Mouse (Mus musculus) heart, embryonic 16.5 days (tissue): ENCODE results near the gene Yrdc. TPM values are rescaled to one million over a fixed set of nuclear protein-coding genes. Genes with fewer than 3 reads are reported as not detected.
A peak's percentile ranks its signal among the peaks of the same experiment; 100 is the strongest.

Source experiments
- ATAC-seq: fragments of 200-750 bp; cut with Nextera tagmentation; replicated peaks from 2 replicates; pipeline ENCODE4 v1.8.0; 2017; ENCODE audit warnings: moderate number of reproducible peaks; ENCODE audit not compliant: insufficient read depth, low FRiP score; ENCODE audit errors: extremely low read depth
- H3K27ac ChIP-seq: fragments of 300-500 bp; sonication (generic); 2 replicates; pipeline ENCODE4 v1.5.1; 2014; ENCODE audit warnings: mild to moderate bottlenecking, low read length, control low read depth, moderate library complexity
- H3K27me3 ChIP-seq: fragments of 300-500 bp; sonication (generic); 2 replicates; pipeline ENCODE4 v1.6.1; 2014; ENCODE audit warnings: low read length, mixed read lengths; ENCODE audit not compliant: control insufficient read depth, insufficient read depth
- H3K36me3 ChIP-seq: fragments of 300-500 bp; sonication (generic); 2 replicates; pipeline ENCODE4 v1.6.1; 2014; ENCODE audit not compliant: control insufficient read depth, insufficient read depth
- H3K4me1 ChIP-seq: fragments of 300-500 bp; sonication (generic); 2 replicates; pipeline ENCODE4 v1.6.1; 2014; ENCODE audit warnings: low read length, mixed read lengths; ENCODE audit not compliant: control insufficient read depth, insufficient read depth
- H3K4me2 ChIP-seq: fragments of 300-500 bp; sonication (generic); 2 replicates; pipeline ENCODE4 v1.6.1; 2014; ENCODE audit warnings: low read depth, mild to moderate bottlenecking, control low read depth, low read length
- H3K4me3 ChIP-seq: fragments of 300-500 bp; sonication (generic); 2 replicates; pipeline ENCODE4 v1.5.1; 2014; ENCODE audit warnings: mild to moderate bottlenecking, control low read depth, low read length
- H3K9ac ChIP-seq: fragments of 300-500 bp; sonication (generic); 2 replicates; pipeline ENCODE4 v1.6.1; 2014; ENCODE audit warnings: low read length, control low read depth
- H3K9me3 ChIP-seq: fragments of 300-500 bp; sonication (generic); replicated peaks from 2 replicates; pipeline ENCODE4 v1.6.1; 2016; ENCODE audit warnings: low read length; ENCODE audit not compliant: control insufficient read depth
- WGBS: fragments of 180-500 bp; shearing (Covaris S2); extraction: QIAGEN DNeasy Blood & Tissue Kit; methylation state at CpG from one replicate; pipeline ENCODE4 v1.1.7; 2014; 5-methylcytosine and 5-hydroxymethylcytosine counted together
- polyA plus RNA-seq: library from polyadenylated mRNA; unstranded; fragments of >200 nt; fragmentation: Nextera tagmentation; extraction: Ambion mirVana; gene quantifications from 2 replicates; pipeline ENCODE4 v1.2.1, GENCODE M21; 2015

Yrdc gene
- 22.3 and 22.6 TPM in 2 replicates for polyA plus RNA-seq

GRCm38 (mm10) chr4:124850261-124850913 is at the start of gene Yrdc:
Gene Yrdc (plus strand): TSS chr4:124850679.
- under 1% methylated on average over 87 of the region's 90 CpGs for WGBS
- Histone ChIP-seq H3K27me3 (no peaks in the 10 kb centered on the region), H3K9me3 (no peaks in the 10 kb centered on the region), H3K9ac (peak within 1 kb of the TSS; percentile 90), H3K4me2 (peak within 1 kb of the TSS; percentile 86), H3K4me1 (peaks cover 18% of the 10 kb centered on the region), H3K4me3 (peak within 1 kb of the TSS; percentile 98), H3K36me3 (peaks cover 10% of the 10 kb centered on the region), H3K27ac (peak within 1 kb of the TSS; percentile 92)
- ATAC-seq, result peak; percentile 90

GRCm38 (mm10) chr4:124801552-124802308 is 48.7 kb upstream of the Yrdc start, which contains the start of gene Mtf1:
Gene Mtf1 (plus strand): TSS chr4:124802104.
- H3K36me3 ChIP-seq, result peaks cover 23% of the 10 kb centered on the region
- peaks cover 12% of the 10 kb centered on the region for H3K4me1 ChIP-seq
- no peaks in the 10 kb centered on the region for H3K9me3 ChIP-seq
- H3K27ac ChIP-seq, result peak within 1 kb of the TSS; percentile 97
- H3K4me2 ChIP-seq, result peak within 1 kb of the TSS; percentile 87
- peak within 1 kb of the TSS; percentile 96 for H3K9ac ChIP-seq
- WGBS, result 5% methylated on average over 21 of the region's 21 CpGs
- peak within 1 kb of the TSS; percentile 94 for H3K4me3 ChIP-seq
- ATAC-seq, result peak; percentile 76
- H3K27me3 ChIP-seq, result no peaks in the 10 kb centered on the region

- Histone ChIP-seq H3K4me2 (peak overlapping the region; percentile 87), H3K9me3 (no peaks in the 10 kb centered on the region), H3K27ac (peak overlapping the region; percentile 97), H3K27me3 (no peaks in the 10 kb centered on the region), H3K36me3 (peaks cover 23% of the 10 kb centered on the region), H3K9ac (peak overlapping the region; percentile 96), H3K4me1 (peaks cover 12% of the 10 kb centered on the region), H3K4me3 (peak overlapping the region; percentile 94)
- under 1% methylated on average over 53 of the region's 53 CpGs for WGBS
- peak; percentile 100 for ATAC-seq
Observed at GRCm38 (mm10) chr4:124802309-124803260, 47.9 kb upstream of the Yrdc start.

GRCm38 (mm10) chr4:124803406-124803805 is 47.1 kb upstream of the Yrdc start:
- Histone ChIP-seq H3K4me1 (peaks cover 12% of the 10 kb centered on the region), H3K4me3 (peak overlapping the region; percentile 94), H3K27ac (no peak overlapping the region), H3K36me3 (peaks cover 21% of the 10 kb centered on the region), H3K9me3 (no peaks in the 10 kb centered on the region), H3K27me3 (no peaks in the 10 kb centered on the region), H3K9ac (no peak overlapping the region; the same call in 1 of the 2 replicates), H3K4me2 (peak overlapping the region; percentile 81)
- WGBS, result 72% methylated on average over 6 of the region's 6 CpGs
- ATAC-seq, result no peak

- no peak overlapping the region; the same call in 1 of the 2 replicates for H3K9ac ChIP-seq
- H3K4me2 ChIP-seq, result no peak overlapping the region
- no peaks in the 10 kb centered on the region for H3K9me3 ChIP-seq
- 65% methylated on average over 5 of the region's 5 CpGs for WGBS
- H3K27ac ChIP-seq, result peak overlapping the region; percentile 13; the same call in 1 of the 2 replicates
- H3K36me3 ChIP-seq, result peaks cover 18% of the 10 kb centered on the region
- H3K4me3 ChIP-seq, result no peak overlapping the region
- ATAC-seq, result 0 out of 2 replicates have a peak, but pooled peaks have one; percentile 28
- no peaks in the 10 kb centered on the region for H3K27me3 ChIP-seq
- H3K4me1 ChIP-seq, result peaks cover 2% of the 10 kb centered on the region
Observed at GRCm38 (mm10) chr4:124808511-124808910, 42.0 kb upstream of the Yrdc start.

- H3K4me3 ChIP-seq, result no peak overlapping the region
- H3K4me2 ChIP-seq, result no peak overlapping the region
- H3K9me3 ChIP-seq, result no peaks in the 10 kb centered on the region
- H3K36me3 ChIP-seq, result peaks cover 18% of the 10 kb centered on the region
- 80% methylated on average over 9 of the region's 9 CpGs for WGBS
- H3K4me1 ChIP-seq, result no peaks in the 10 kb centered on the region
- ATAC-seq, result no peak
- no peak overlapping the region for H3K27ac ChIP-seq
- H3K27me3 ChIP-seq, result no peaks in the 10 kb centered on the region
- H3K9ac ChIP-seq, result no peak overlapping the region
Observed at GRCm38 (mm10) chr4:124809136-124809883, 41.2 kb upstream of the Yrdc start.

- Histone ChIP-seq H3K4me3 (no peak overlapping the region), H3K4me1 (no peaks in the 10 kb centered on the region), H3K4me2 (no peak overlapping the region), H3K27ac (no peak overlapping the region), H3K9me3 (no peaks in the 10 kb centered on the region), H3K36me3 (peaks cover 13% of the 10 kb centered on the region), H3K27me3 (no peaks in the 10 kb centered on the region), H3K9ac (no peak overlapping the region)
- WGBS, result 92% methylated on average over 7 of the region's 7 CpGs
- ATAC-seq, result no peak
Observed at GRCm38 (mm10) chr4:124810056-124810455, 40.4 kb upstream of the Yrdc start.

GRCm38 (mm10) chr4:124811347-124811975 is 39.0 kb upstream of the Yrdc start:
- no peaks in the 10 kb centered on the region for H3K9me3 ChIP-seq
- whole genome bisulfite sequencing, result 60% methylated on average over 9 of the region's 9 CpGs
- no peak overlapping the region for H3K4me2 ChIP-seq
- H3K9ac ChIP-seq, result no peak overlapping the region
- no peaks in the 10 kb centered on the region for H3K27me3 ChIP-seq
- H3K4me1 ChIP-seq, result no peaks in the 10 kb centered on the region
- no peak for ATAC-seq
- no peak overlapping the region for H3K4me3 ChIP-seq
- peaks cover 2% of the 10 kb centered on the region for H3K36me3 ChIP-seq
- no peak overlapping the region for H3K27ac ChIP-seq
